Mouse (Mus musculus) bone marrow, adult 2 months (tissue): ENCODE data around the gene Gcdh.

Experiments
- CTCF ChIP-seq: fragments of 200-500 bp; IDR thresholded peaks from 2 replicates; pipeline ENCODE4 v1.5.1; 2011; ENCODE audit warnings: low read length, control low read depth; ENCODE audit not compliant: control insufficient read depth, insufficient read depth
- POLR2A ChIP-seq: fragments of 200-500 bp; IDR thresholded peaks from 2 replicates; pipeline ENCODE4 v1.6.1; 2011; ENCODE audit warnings: low read depth, mild to moderate bottlenecking, control low read depth, low read length, borderline replicate concordance; ENCODE audit not compliant: control insufficient read depth

- TF ChIP-seq CTCF = no peak
- peak; percentile 99 for TF ChIP-seq POLR2A
Measured at GRCm38 (mm10) chr8:84846722-84847572, 46.8 kb downstream of the Gcdh start, which contains the start of gene Calr.
